Mouse (Mus musculus) small intestine, adult 2 months (tissue): ENCODE measurements around the gene Btnl2.

Source experiments
- CTCF ChIP-seq: fragments of 200-500 bp; IDR thresholded peaks from 2 replicates; pipeline ENCODE4 v1.5.1; 2012; ENCODE audit warnings: low read depth, mild to moderate bottlenecking, control low read depth, inconsistent platforms, low read length, moderate library complexity, mixed read lengths; ENCODE audit not compliant: insufficient replicate concordance, insufficient read length; ENCODE audit errors: extremely low read depth
- POLR2A ChIP-seq: fragments of 200-500 bp; IDR thresholded peaks from 2 replicates; pipeline ENCODE4 v1.6.1; 2012; ENCODE audit warnings: low read depth, mild to moderate bottlenecking, control low read depth, inconsistent platforms, low read length, moderate library complexity

DNA sequence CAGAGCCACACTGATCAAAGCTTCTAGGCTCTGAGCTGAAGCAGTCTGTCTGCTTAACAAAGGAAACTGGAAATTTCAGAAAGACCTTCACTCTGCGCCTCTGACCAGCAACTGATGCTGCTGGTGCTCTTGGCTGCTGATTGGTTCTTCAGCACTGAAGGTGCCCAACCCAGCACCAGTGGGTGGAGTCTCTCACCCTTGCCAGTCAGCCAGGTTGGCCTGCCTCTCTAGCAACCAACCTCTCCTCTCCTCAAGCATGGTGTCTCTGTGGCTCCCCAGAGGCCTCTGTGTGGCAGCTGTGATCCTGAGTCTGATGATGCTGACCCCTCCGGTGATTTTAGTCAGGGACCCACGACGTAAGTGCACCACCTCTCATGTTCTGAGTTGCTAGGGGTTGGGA, 29.2 kb upstream of the Btnl2 start, which contains the start of gene H2-Eb2:
- no peak for TF ChIP-seq CTCF
- TF ChIP-seq POLR2A = no peak
